Comparison of ENCODE assay signal across 8 mouse cellular contexts in the genomic region with DNA sequence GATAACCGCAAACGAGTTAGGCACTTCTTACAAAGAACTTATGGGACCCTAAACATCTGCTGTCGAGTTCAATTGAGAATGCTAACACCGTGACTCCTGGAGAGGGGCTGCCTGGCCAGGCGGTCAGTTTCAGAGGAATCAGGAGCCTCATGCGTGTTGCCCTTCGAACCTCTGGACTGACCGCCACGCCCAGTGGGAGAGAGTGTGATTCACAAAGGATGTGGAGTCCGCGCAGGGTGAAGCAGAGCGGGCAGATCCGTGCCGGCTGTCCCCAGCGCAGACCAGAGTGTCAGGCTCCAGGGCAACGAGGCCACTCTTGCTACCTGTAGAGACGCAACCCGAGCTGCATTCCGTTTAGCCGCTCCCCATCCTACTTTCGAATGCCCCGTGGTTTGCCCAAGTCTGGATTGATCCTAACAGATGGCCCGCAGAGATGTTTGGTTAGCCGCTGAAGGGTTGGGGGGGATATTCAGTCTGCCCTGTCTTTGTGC. TPM values are rescaled to one million over a fixed set of nuclear protein-coding genes. Genes with fewer than 3 reads are reported as not detected.
DNase-seq lines count a peak whose midpoint lies in the region; ATAC-seq and TF ChIP-seq lines count a peak whose summit lies in the region.

No protein-coding gene starts in this region.

- DNase-seq in embryonic facial prominence, embryonic 14.5 days (ENCODE audit: low spot score): peak; percentile 68
- DNase-seq in ovary, adult 18-20 months (ENCODE audit: low spot score): peak; percentile 54
- DNase-seq in thymus, postnatal 14 days: peak; percentile 57

- peak overlapping the region; percentile 68 for H3K4me3 ChIP-seq in ES-Bruce4 (ENCODE audit: low read depth, low read length)
- peak overlapping the region; percentile 73 for H3K4me3 ChIP-seq in bone marrow, adult 2 months (replicated peaks; ENCODE audit: control insufficient read depth, low read depth, low read length)
- H3K4me3 ChIP-seq in embryonic facial prominence, embryonic 14.5 days (ENCODE audit: low read depth, low read length): peak overlapping the region; percentile 56
- H3K4me3 ChIP-seq in heart, embryonic 11.5 days (ENCODE audit: low read depth, low read length): peak overlapping the region; percentile 66
- peak overlapping the region; percentile 64 for H3K4me3 ChIP-seq in kidney, embryonic 16.5 days (ENCODE audit: low read length)
- peak overlapping the region; percentile 76 for H3K4me3 ChIP-seq in lung, embryonic 16.5 days (ENCODE audit: low read length)

- H3K27ac ChIP-seq in ES-Bruce4 (ENCODE audit: insufficient read depth, low read length): peak overlapping the region; percentile 2; the same call in 1 of the 2 replicates
- H3K27ac ChIP-seq in bone marrow, adult 2 months (ENCODE audit: control insufficient read depth, insufficient read depth, low read depth, low read length, poor library complexity): peak overlapping the region; percentile 49
- peak overlapping the region; percentile 91 for H3K27ac ChIP-seq in embryonic facial prominence, embryonic 14.5 days (replicated peaks; ENCODE audit: low read depth, low read length)
- H3K27ac ChIP-seq in heart, embryonic 11.5 days (ENCODE audit: low read depth, low read length): peak overlapping the region; percentile 80
- peak overlapping the region; percentile 87 for H3K27ac ChIP-seq in kidney, embryonic 16.5 days (ENCODE audit: low read length)
- H3K27ac ChIP-seq in lung, embryonic 16.5 days (ENCODE audit: low read length): peak overlapping the region; percentile 92

- no peak for TF ChIP-seq EP300 in ES-Bruce4 (IDR thresholded peaks at IDR 0.05; ENCODE audit: insufficient read depth, low read depth, low read length)

- H3K4me2 ChIP-seq in embryonic facial prominence, embryonic 14.5 days (ENCODE audit: low read depth, low read length): peak overlapping the region; percentile 63
- peak overlapping the region; percentile 63 for H3K4me2 ChIP-seq in heart, embryonic 11.5 days
- peak overlapping the region; percentile 77 for H3K4me2 ChIP-seq in kidney, embryonic 16.5 days (replicated peaks; ENCODE audit: low read depth, low read length)
- peak overlapping the region; percentile 78 for H3K4me2 ChIP-seq in lung, embryonic 16.5 days (ENCODE audit: low read depth, low read length)

- H3K9ac ChIP-seq in ES-Bruce4 (ENCODE audit: low read depth, poor library complexity, severe bottlenecking): peak overlapping the region; percentile 34
- peak overlapping the region; percentile 76 for H3K9ac ChIP-seq in embryonic facial prominence, embryonic 14.5 days (ENCODE audit: low read depth, low read length)
- H3K9ac ChIP-seq in heart, embryonic 11.5 days (ENCODE audit: low read depth, low read length): peak overlapping the region; percentile 78
- peak overlapping the region; percentile 78 for H3K9ac ChIP-seq in kidney, embryonic 16.5 days (replicated peaks; ENCODE audit: low read length)
- peak overlapping the region; percentile 79 for H3K9ac ChIP-seq in lung, embryonic 16.5 days (ENCODE audit: low read length)

- H3K27me3 ChIP-seq in ES-Bruce4 (ENCODE audit: control insufficient read depth, insufficient read depth, low read length, poor library complexity, severe bottlenecking): no peaks in the 10 kb centered on the region
- no peaks in the 10 kb centered on the region for H3K27me3 ChIP-seq in embryonic facial prominence, embryonic 14.5 days (replicated peaks; ENCODE audit: control insufficient read depth, insufficient read depth, low read length)
- H3K27me3 ChIP-seq in heart, embryonic 11.5 days (ENCODE audit: control insufficient read depth, insufficient read depth, low read length): no peaks in the 10 kb centered on the region
- H3K27me3 ChIP-seq in kidney, embryonic 16.5 days (ENCODE audit: insufficient read depth, low read length): no peaks in the 10 kb centered on the region
- no peaks in the 10 kb centered on the region for H3K27me3 ChIP-seq in lung, embryonic 16.5 days (ENCODE audit: control insufficient read depth, insufficient read depth, low read depth, low read length)

- ATAC-seq in embryonic facial prominence, embryonic 14.5 days (ENCODE audit: low read depth): peak; percentile 10
- peak; percentile 19; the same call in 1 of the 2 replicates for ATAC-seq in heart, embryonic 11.5 days (replicated peaks; ENCODE audit: insufficient number of reproducible peaks, low FRiP score, low TSS enrichment)
- peak; percentile 37 for ATAC-seq in kidney, embryonic 16.5 days (ENCODE audit: low FRiP score, low TSS enrichment)
- peak; percentile 23 for ATAC-seq in lung, embryonic 16.5 days (ENCODE audit: low read depth)

- no peaks in the 10 kb centered on the region for H3K36me3 ChIP-seq in ES-Bruce4 (ENCODE audit: control insufficient read depth, insufficient read depth, low read length, poor library complexity, severe bottlenecking)
- no peaks in the 10 kb centered on the region for H3K36me3 ChIP-seq in embryonic facial prominence, embryonic 14.5 days (ENCODE audit: control insufficient read depth, insufficient read depth, low read length)
- no peaks in the 10 kb centered on the region for H3K36me3 ChIP-seq in heart, embryonic 11.5 days (ENCODE audit: control insufficient read depth, insufficient read depth, low read length)
- no peaks in the 10 kb centered on the region for H3K36me3 ChIP-seq in kidney, embryonic 16.5 days (ENCODE audit: insufficient read depth, low read length)
- no peaks in the 10 kb centered on the region for H3K36me3 ChIP-seq in lung, embryonic 16.5 days (ENCODE audit: control insufficient read depth, insufficient read depth, low read length)

- TF ChIP-seq CTCF in ES-Bruce4 (IDR thresholded peaks at IDR 0.05; ENCODE audit: low read depth, low read length): no peak
- TF ChIP-seq CTCF in bone marrow, adult 2 months (IDR thresholded peaks at IDR 0.05; ENCODE audit: control insufficient read depth, insufficient read depth, low read length): no peak

- WGBS in bone marrow, adult 2 months: under 1% methylated on average over 24 of the region's 24 CpGs
- WGBS in embryonic facial prominence, embryonic 14.5 days: 0% methylated on average over 23 of the region's 24 CpGs
- under 1% methylated on average over 24 of the region's 24 CpGs for WGBS in heart, embryonic 11.5 days (ENCODE audit: insufficient replicate concordance)
- 0% methylated on average over 24 of the region's 24 CpGs for WGBS in kidney, embryonic 16.5 days
- WGBS in lung, embryonic 16.5 days: 0% methylated on average over 24 of the region's 24 CpGs

- no peaks in the 10 kb centered on the region for H3K9me3 ChIP-seq in ES-Bruce4 (replicated peaks; ENCODE audit: control insufficient read depth, insufficient read depth, low read length, poor library complexity, severe bottlenecking)
- H3K9me3 ChIP-seq in embryonic facial prominence, embryonic 14.5 days (ENCODE audit: control insufficient read depth, low read length): no peaks in the 10 kb centered on the region
- H3K9me3 ChIP-seq in heart, embryonic 11.5 days (replicated peaks; ENCODE audit: control insufficient read depth, low read length): no peaks in the 10 kb centered on the region
- H3K9me3 ChIP-seq in kidney, embryonic 16.5 days (ENCODE audit: low read length): no peaks in the 10 kb centered on the region
- H3K9me3 ChIP-seq in lung, embryonic 16.5 days (ENCODE audit: control insufficient read depth, low read length): no peaks in the 10 kb centered on the region

- no peaks in the 10 kb centered on the region for H3K4me1 ChIP-seq in ES-Bruce4 (ENCODE audit: control insufficient read depth, insufficient read depth, low read length)
- no peaks in the 10 kb centered on the region; the same call in 1 of the 2 replicates for H3K4me1 ChIP-seq in bone marrow, adult 2 months (ENCODE audit: control insufficient read depth, insufficient read depth, low read length)
- peaks cover 6% of the 10 kb centered on the region for H3K4me1 ChIP-seq in embryonic facial prominence, embryonic 14.5 days (ENCODE audit: control insufficient read depth, insufficient read depth, low read length)
- peaks cover 2% of the 10 kb centered on the region for H3K4me1 ChIP-seq in heart, embryonic 11.5 days (ENCODE audit: control insufficient read depth, insufficient read depth, low read length)
- H3K4me1 ChIP-seq in kidney, embryonic 16.5 days (ENCODE audit: insufficient read depth, low read length): peaks cover 11% of the 10 kb centered on the region
- H3K4me1 ChIP-seq in lung, embryonic 16.5 days (replicated peaks; ENCODE audit: control insufficient read depth, insufficient read depth, low read length): peaks cover 17% of the 10 kb centered on the region

- TF ChIP-seq POLR2A in ES-Bruce4 (IDR thresholded peaks at IDR 0.05; ENCODE audit: insufficient read depth, low read length): no peak
- peak; percentile 54; the same call in 1 of the 2 replicates for TF ChIP-seq POLR2A in bone marrow, adult 2 months (IDR thresholded peaks at IDR 0.05; ENCODE audit: borderline replicate concordance, control insufficient read depth, low read depth, low read length)

RNA-seq across cellular contexts. Expression of gene Olfr1423, which starts 30.8 kb away (rescaled TPM):
- polyA plus RNA-seq in ES-Bruce4 (2011; ENCODE audit: insufficient read depth, insufficient read length, low read depth, missing spikeins): 0.10 TPM in 1 of 2 replicates, not detected in the other
- polyA plus RNA-seq in bone marrow, adult 2 months (2011; ENCODE audit: insufficient read depth, insufficient read length, low replicate concordance, missing spikeins): not detected in 2 replicates
- not detected in 2 replicates for polyA plus RNA-seq in embryonic facial prominence, embryonic 14.5 days (2014; fragmentation: Nextera tagmentation; extraction: Ambion mirVana)
- polyA plus RNA-seq in heart, embryonic 11.5 days (2014; fragmentation: Nextera tagmentation; extraction: Ambion mirVana): not detected in 2 replicates
- polyA plus RNA-seq in kidney, embryonic 16.5 days (2015; fragmentation: Nextera tagmentation; extraction: Ambion mirVana): not detected in 2 replicates
- not detected in 2 replicates for polyA plus RNA-seq in lung, embryonic 16.5 days (2015; fragmentation: Nextera tagmentation; extraction: Ambion mirVana)

RNA-seq across cellular contexts. Expression of gene Osbp, which starts 44.6 kb away (rescaled TPM):
- 28.3 and 31.5 TPM in 2 replicates for polyA plus RNA-seq in ES-Bruce4 (2011; ENCODE audit: insufficient read depth, insufficient read length, low read depth, missing spikeins)
- 14.4 and 15.7 TPM in 2 replicates for polyA plus RNA-seq in bone marrow, adult 2 months (2011; ENCODE audit: insufficient read depth, insufficient read length, low replicate concordance, missing spikeins)
- polyA plus RNA-seq in embryonic facial prominence, embryonic 14.5 days (2014; fragmentation: Nextera tagmentation; extraction: Ambion mirVana): 9.0 and 10.1 TPM in 2 replicates
- polyA plus RNA-seq in heart, embryonic 11.5 days (2014; fragmentation: Nextera tagmentation; extraction: Ambion mirVana): 8.6 and 11.8 TPM in 2 replicates
- 4.1 and 4.2 TPM in 2 replicates for polyA plus RNA-seq in kidney, embryonic 16.5 days (2015; fragmentation: Nextera tagmentation; extraction: Ambion mirVana)
- polyA plus RNA-seq in lung, embryonic 16.5 days (2015; fragmentation: Nextera tagmentation; extraction: Ambion mirVana): 3.1 and 4.0 TPM in 2 replicates

RNA-seq across cellular contexts. Expression of gene Olfr1424, which starts 52.2 kb away (rescaled TPM):
- polyA plus RNA-seq in ES-Bruce4 (2011; ENCODE audit: insufficient read depth, insufficient read length, low read depth, missing spikeins): not detected in 2 replicates
- polyA plus RNA-seq in bone marrow, adult 2 months (2011; ENCODE audit: insufficient read depth, insufficient read length, low replicate concordance, missing spikeins): not detected in 2 replicates
- polyA plus RNA-seq in embryonic facial prominence, embryonic 14.5 days (2014; fragmentation: Nextera tagmentation; extraction: Ambion mirVana): not detected in 2 replicates
- not detected in 2 replicates for polyA plus RNA-seq in heart, embryonic 11.5 days (2014; fragmentation: Nextera tagmentation; extraction: Ambion mirVana)
- polyA plus RNA-seq in kidney, embryonic 16.5 days (2015; fragmentation: Nextera tagmentation; extraction: Ambion mirVana): not detected in 2 replicates
- polyA plus RNA-seq in lung, embryonic 16.5 days (2015; fragmentation: Nextera tagmentation; extraction: Ambion mirVana): not detected in 2 replicates

Comparison
In these comparisons a context has a peak if more than half of its experiments do, and no peak if none do; other contexts are left out.
1. Peak in every context shown above with its lines: DNase-seq, ATAC-seq, H3K4me3 ChIP-seq and H3K27ac ChIP-seq.
2. H3K27ac ChIP-seq: peak in every context shown above with its lines; median percentile 92 in lung, embryonic 16.5 days; 91 in embryonic facial prominence, embryonic 14.5 days; 87 in kidney, embryonic 16.5 days; 80 in heart, embryonic 11.5 days; 49 in bone marrow, adult 2 months; 2 in ES-Bruce4.